Mouse (Mus musculus): Measurements from ENCODE around the gene Hsd17b2. TPM values are rescaled to one million over a fixed set of nuclear protein-coding genes. Genes with fewer than 3 reads are reported as not detected.

Gene Hsd17b2
- polyA plus RNA-seq, 1 experiment from 2014 or later: 0.29 TPM

GRCm38 (mm10) chr8:117683925-117684472, 17.7 kb upstream of the Hsd17b2 start:
- no peaks in the 10 kb centered on the region for H3K9me3 ChIP-seq
- no peak overlapping the region for H3K4me3 ChIP-seq
- no peak for ATAC-seq (ENCODE audit: low read depth)
- no peak overlapping the region for H3K9ac ChIP-seq
- no peaks in the 10 kb centered on the region for H3K36me3 ChIP-seq
- H3K27me3 ChIP-seq: no peaks in the 10 kb centered on the region
- no peak overlapping the region for H3K27ac ChIP-seq (replicated peaks)
- no peak overlapping the region for H3K4me2 ChIP-seq
- peaks cover 4% of the 10 kb centered on the region; the same call in 1 of the 2 replicates for H3K4me1 ChIP-seq (replicated peaks)
- 58% methylated on average over 10 of the region's 10 CpGs for WGBS

- H3K9me3 ChIP-seq: no peaks in the 10 kb centered on the region
- H3K4me1 ChIP-seq (replicated peaks): peaks cover 4% of the 10 kb centered on the region; the same call in 1 of the 2 replicates
- H3K27me3 ChIP-seq: no peaks in the 10 kb centered on the region
- H3K36me3 ChIP-seq: no peaks in the 10 kb centered on the region
- no peak for ATAC-seq (ENCODE audit: low read depth)
- no peak overlapping the region for H3K4me2 ChIP-seq
- no peak overlapping the region for H3K4me3 ChIP-seq
- WGBS: 43% methylated on average over 11 of the region's 11 CpGs
- no peak overlapping the region for H3K27ac ChIP-seq (replicated peaks)
- H3K9ac ChIP-seq: no peak overlapping the region
These were observed 17.2 kb upstream of the Hsd17b2 start for GRCm38 (mm10) chr8:117684504-117684903.

DNA sequence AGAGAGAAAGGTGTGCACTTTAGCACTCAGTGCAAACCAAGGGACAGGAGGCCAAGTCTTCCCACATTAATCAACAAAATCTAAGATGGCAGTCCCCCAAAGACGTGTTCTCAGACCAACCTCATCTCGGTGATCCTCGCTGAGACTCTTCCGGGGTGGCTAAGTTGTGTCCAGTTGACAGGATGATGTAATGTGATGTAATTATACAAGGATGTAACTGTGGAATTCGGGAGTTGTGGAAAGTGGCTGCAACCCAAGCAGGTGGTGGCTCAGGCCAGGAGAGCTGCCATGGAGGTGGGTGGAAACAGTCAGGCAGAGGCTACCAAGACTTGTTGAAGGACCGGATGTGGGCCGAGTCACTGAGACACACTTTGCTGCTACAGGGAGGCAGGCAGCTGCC, 13.8 kb upstream of the Hsd17b2 start:
- 86% methylated on average over 7 of the region's 7 CpGs for WGBS
- no peaks in the 10 kb centered on the region for H3K36me3 ChIP-seq
- no peak overlapping the region for H3K4me2 ChIP-seq
- H3K4me3 ChIP-seq: no peak overlapping the region
- no peaks in the 10 kb centered on the region for H3K9me3 ChIP-seq
- no peak overlapping the region for H3K27ac ChIP-seq (replicated peaks)
- no peak overlapping the region for H3K9ac ChIP-seq
- no peaks in the 10 kb centered on the region for H3K27me3 ChIP-seq
- H3K4me1 ChIP-seq (replicated peaks): peaks cover 4% of the 10 kb centered on the region; the same call in 1 of the 2 replicates
- ATAC-seq (ENCODE audit: low read depth): no peak

DNA sequence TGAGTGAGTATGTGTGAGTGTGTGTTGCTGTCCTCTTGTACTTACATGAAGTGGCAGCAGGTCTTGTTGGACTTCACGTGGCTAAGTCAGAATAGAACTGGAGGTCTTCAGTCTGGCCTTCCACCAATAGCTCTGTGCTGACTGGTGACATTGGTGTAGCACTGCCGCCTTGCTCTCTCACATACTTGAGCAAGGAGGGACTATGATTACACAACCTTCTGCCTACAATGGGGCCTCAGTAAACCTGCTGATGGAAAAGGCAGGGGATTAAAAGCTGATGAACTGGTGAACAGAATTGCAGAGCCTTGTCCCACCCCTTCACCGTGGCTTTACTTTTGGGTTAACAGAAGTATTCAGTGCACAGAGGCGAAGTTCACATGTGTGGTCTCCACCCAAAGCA, 9.6 kb upstream of the Hsd17b2 start:
- no peaks in the 10 kb centered on the region for H3K27me3 ChIP-seq
- H3K4me3 ChIP-seq: no peak overlapping the region
- H3K4me1 ChIP-seq (replicated peaks): no peaks in the 10 kb centered on the region
- no peaks in the 10 kb centered on the region for H3K36me3 ChIP-seq
- H3K9me3 ChIP-seq: no peaks in the 10 kb centered on the region
- H3K9ac ChIP-seq: no peak overlapping the region
- H3K4me2 ChIP-seq: no peak overlapping the region
- no peak for ATAC-seq (ENCODE audit: low read depth)
- no peak overlapping the region for H3K27ac ChIP-seq (replicated peaks)
- WGBS: 91% methylated on average over 4 of the region's 4 CpGs

- no peaks in the 10 kb centered on the region for H3K36me3 ChIP-seq
- no peak for ATAC-seq (ENCODE audit: low read depth)
- H3K27me3 ChIP-seq: no peaks in the 10 kb centered on the region
- H3K4me1 ChIP-seq (replicated peaks): no peaks in the 10 kb centered on the region
- no peaks in the 10 kb centered on the region for H3K9me3 ChIP-seq
- WGBS: 97% methylated on average over 1 of the region's 1 CpGs
- H3K27ac ChIP-seq (replicated peaks): no peak overlapping the region
- H3K4me2 ChIP-seq: no peak overlapping the region
- H3K9ac ChIP-seq: no peak overlapping the region
- no peak overlapping the region for H3K4me3 ChIP-seq
These were observed 6.1 kb upstream of the Hsd17b2 start for GRCm38 (mm10) chr8:117695636-117696035.

GRCm38 (mm10) chr8:117697248-117697647, 4.5 kb upstream of the Hsd17b2 start:
- Histone ChIP-seq H3K9me3 (no peaks in the 10 kb centered on the region), H3K9ac (no peak overlapping the region), H3K4me2 (no peak overlapping the region), H3K4me3 (no peak overlapping the region), H3K27me3 (no peaks in the 10 kb centered on the region), H3K27ac (replicated peaks) (no peak overlapping the region), H3K4me1 (replicated peaks) (peaks cover 7% of the 10 kb centered on the region), H3K36me3 (no peaks in the 10 kb centered on the region)
- WGBS: 40% methylated on average over 5 of the region's 5 CpGs
- ATAC-seq (ENCODE audit: low read depth): no peak

GRCm38 (mm10) chr8:117700699-117701098, 1.0 kb upstream of the Hsd17b2 start:
- WGBS: 58% methylated on average over 8 of the region's 8 CpGs
- ATAC-seq (ENCODE audit: low read depth): no peak
- Histone ChIP-seq H3K27ac (replicated peaks) (no peak overlapping the region), H3K36me3 (no peaks in the 10 kb centered on the region), H3K4me2 (no peak overlapping the region), H3K4me3 (no peak overlapping the region), H3K9ac (no peak overlapping the region), H3K9me3 (no peaks in the 10 kb centered on the region), H3K27me3 (no peaks in the 10 kb centered on the region), H3K4me1 (replicated peaks) (peaks cover 7% of the 10 kb centered on the region)

- 94% methylated on average over 8 of the region's 8 CpGs for WGBS
- ATAC-seq (ENCODE audit: low read depth): no peak
- H3K27me3 ChIP-seq: no peaks in the 10 kb centered on the region
- H3K4me3 ChIP-seq: no peak overlapping the region
- no peak overlapping the region for H3K9ac ChIP-seq
- H3K9me3 ChIP-seq: no peaks in the 10 kb centered on the region
- no peak overlapping the region for H3K4me2 ChIP-seq
- H3K36me3 ChIP-seq: no peaks in the 10 kb centered on the region
- H3K27ac ChIP-seq (replicated peaks): no peak overlapping the region
- peaks cover 7% of the 10 kb centered on the region for H3K4me1 ChIP-seq (replicated peaks)
These were observed 458 bp upstream of the Hsd17b2 start for GRCm38 (mm10) chr8:117701246-117701645.

- no peak overlapping the region for H3K4me2 ChIP-seq
- no peaks in the 10 kb centered on the region for H3K36me3 ChIP-seq
- H3K9me3 ChIP-seq: no peaks in the 10 kb centered on the region
- no peak overlapping the region for H3K27ac ChIP-seq (replicated peaks)
- WGBS: 45% methylated on average over 10 of the region's 10 CpGs
- H3K27me3 ChIP-seq: no peaks in the 10 kb centered on the region
- ATAC-seq (ENCODE audit: low read depth): no peak
- H3K4me3 ChIP-seq: no peak overlapping the region
- H3K9ac ChIP-seq: no peak overlapping the region
- peaks cover 7% of the 10 kb centered on the region for H3K4me1 ChIP-seq (replicated peaks)
These were observed 997 bp downstream of the Hsd17b2 start for GRCm38 (mm10) chr8:117702701-117703100.

GRCm38 (mm10) chr8:117706141-117706540, 4.4 kb downstream of the Hsd17b2 start:
- H3K9me3 ChIP-seq: no peaks in the 10 kb centered on the region
- H3K4me3 ChIP-seq: no peak overlapping the region
- H3K4me2 ChIP-seq: no peak overlapping the region
- no peak overlapping the region for H3K9ac ChIP-seq
- no peak overlapping the region for H3K27ac ChIP-seq (replicated peaks)
- H3K27me3 ChIP-seq: no peaks in the 10 kb centered on the region
- no peak for ATAC-seq (ENCODE audit: low read depth)
- WGBS: 86% methylated on average over 4 of the region's 4 CpGs
- peaks cover 7% of the 10 kb centered on the region for H3K4me1 ChIP-seq (replicated peaks)
- H3K36me3 ChIP-seq: no peaks in the 10 kb centered on the region

GRCm38 (mm10) chr8:117712226-117712625, 10.5 kb downstream of the Hsd17b2 start:
- H3K4me1 ChIP-seq (replicated peaks): no peaks in the 10 kb centered on the region
- H3K9me3 ChIP-seq: no peaks in the 10 kb centered on the region
- no peak for ATAC-seq (ENCODE audit: low read depth)
- no peak overlapping the region for H3K9ac ChIP-seq
- no peaks in the 10 kb centered on the region for H3K36me3 ChIP-seq
- WGBS: 49% methylated on average over 5 of the region's 5 CpGs
- H3K4me3 ChIP-seq: no peak overlapping the region
- H3K27ac ChIP-seq (replicated peaks): no peak overlapping the region
- no peaks in the 10 kb centered on the region for H3K27me3 ChIP-seq
- H3K4me2 ChIP-seq: no peak overlapping the region

DNA sequence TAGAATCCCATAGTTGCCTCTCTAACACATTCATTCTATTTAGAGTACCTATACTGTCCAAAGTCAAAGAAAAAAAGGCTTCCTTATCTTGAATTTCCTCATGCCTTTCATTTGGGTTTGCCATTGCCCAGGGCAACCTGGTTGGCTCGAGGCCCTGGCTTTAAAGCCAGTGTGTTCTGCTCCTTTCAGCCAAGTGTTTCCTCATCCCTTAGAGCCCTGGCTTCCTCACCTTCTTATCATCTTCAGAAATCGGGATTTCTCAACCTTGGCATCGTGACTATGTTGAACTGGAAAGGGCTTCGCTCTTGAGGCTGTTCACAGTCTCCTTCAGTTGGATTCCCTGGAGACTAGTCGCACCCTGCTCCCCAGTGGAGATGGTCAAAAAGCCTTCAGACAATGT, 12.9 kb downstream of the Hsd17b2 start:
- no peak for ATAC-seq (ENCODE audit: low read depth)
- WGBS: 90% methylated on average over 5 of the region's 5 CpGs
- H3K9ac ChIP-seq: no peak overlapping the region

DNA sequence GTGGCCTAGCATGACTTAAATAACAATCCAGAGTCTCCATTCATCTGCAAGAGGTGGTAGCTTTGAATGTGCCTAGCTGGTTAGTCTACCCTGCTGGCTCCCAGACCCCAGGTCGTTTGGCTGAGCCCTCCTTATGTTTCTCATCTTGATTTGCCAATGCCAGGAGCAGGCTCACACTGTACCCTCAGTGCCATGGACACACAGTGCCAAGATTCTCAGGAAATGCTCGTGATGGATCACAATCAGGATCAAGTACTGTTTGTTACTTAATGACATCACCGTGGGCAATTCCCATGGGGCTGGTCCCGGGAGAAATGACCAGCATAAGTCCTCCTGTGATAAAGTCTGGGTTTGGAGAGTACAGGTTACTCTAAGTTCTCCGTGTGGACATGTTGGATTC, 14.2 kb downstream of the Hsd17b2 start:
- ATAC-seq (ENCODE audit: low read depth): no peak
- Histone ChIP-seq H3K27me3 (no peaks in the 10 kb centered on the region), H3K36me3 (no peaks in the 10 kb centered on the region), H3K4me1 (replicated peaks) (no peaks in the 10 kb centered on the region), H3K9me3 (no peaks in the 10 kb centered on the region), H3K27ac (replicated peaks) (no peak overlapping the region), H3K4me3 (no peak overlapping the region), H3K9ac (no peak overlapping the region), H3K4me2 (no peak overlapping the region)
- WGBS: 78% methylated on average over 5 of the region's 5 CpGs

More for the DNA sequence above, 12.9 kb downstream of the Hsd17b2 start:
- H3K4me3 ChIP-seq: no peak overlapping the region
- H3K36me3 ChIP-seq: no peaks in the 10 kb centered on the region
- H3K9me3 ChIP-seq: no peaks in the 10 kb centered on the region
- H3K27me3 ChIP-seq: no peaks in the 10 kb centered on the region
- no peak overlapping the region for H3K4me2 ChIP-seq
- no peaks in the 10 kb centered on the region for H3K4me1 ChIP-seq (replicated peaks)
- no peak overlapping the region for H3K27ac ChIP-seq (replicated peaks)

All from neural tube, embryonic 13.5 days (tissue).